Mouse (Mus musculus) E14TG2a.4 (cell line): ENCODE data around the gene Rexo4.
A peak's percentile ranks its signal among the peaks of the same experiment; 100 is the strongest.

Source experiments
- H3K27me3 ChIP-seq: 2 replicates; pipeline ENCODE4 v1.6.1; 2014; ENCODE audit warnings: low read length, control low read depth; ENCODE audit not compliant: insufficient read depth
- H3K36me3 ChIP-seq: 2 replicates; pipeline ENCODE4 v1.6.1; 2014; ENCODE audit warnings: low read length, control low read depth; ENCODE audit not compliant: insufficient read depth
- H3K4me1 ChIP-seq: replicated peaks from 2 replicates; pipeline ENCODE4 v1.6.1; 2014; ENCODE audit warnings: low read depth, low read length, control low read depth
- H3K4me3 ChIP-seq: replicated peaks from 2 replicates; pipeline ENCODE4 v1.5.1; 2014; ENCODE audit warnings: mild to moderate bottlenecking, low read length
- H3K9me3 ChIP-seq: 2 replicates; pipeline ENCODE4 v1.6.1; 2014; ENCODE audit warnings: low read length, control low read depth
- CTCF ChIP-seq: conservative IDR thresholded peaks from 2 replicates; pipeline ENCODE4 v1.5.1; 2014; ENCODE audit warnings: low read length
- NANOG ChIP-seq: IDR thresholded peaks from 2 replicates; pipeline ENCODE4 v1.6.1; 2014; ENCODE audit warnings: borderline replicate concordance, low read length, mixed read lengths
- POU5F1 ChIP-seq: IDR thresholded peaks from 2 replicates; pipeline ENCODE4 v1.6.1; 2014; ENCODE audit warnings: low read length, borderline replicate concordance

Rexo4 gene

GRCm38 (mm10) chr2:26916738-26917137 is 47.4 kb downstream of the Rexo4 start:
- TF ChIP-seq CTCF (no peak), POU5F1 (no peak), NANOG (no peak)
- Histone ChIP-seq H3K4me1 (peaks cover 68% of the 10 kb centered on the region), H3K4me3 (peak overlapping the region; percentile 92), H3K27me3 (no peaks in the 10 kb centered on the region), H3K36me3 (peaks cover 83% of the 10 kb centered on the region), H3K9me3 (peaks cover 35% of the 10 kb centered on the region)

- H3K36me3 ChIP-seq = peaks cover 83% of the 10 kb centered on the region
- H3K9me3 ChIP-seq = peaks cover 41% of the 10 kb centered on the region
- peak within 1 kb of the TSS; percentile 92 for H3K4me3 ChIP-seq
- no peaks in the 10 kb centered on the region for H3K27me3 ChIP-seq
- TF ChIP-seq NANOG = no peak
- TF ChIP-seq POU5F1 = no peak
- TF ChIP-seq CTCF = no peak
- H3K4me1 ChIP-seq = peaks cover 66% of the 10 kb centered on the region
Observed at GRCm38 (mm10) chr2:26915927-26916728, 48.1 kb downstream of the Rexo4 start, which contains the start of the genes Surf2 and Surf1. Gene Surf2 (plus strand): TSS chr2:26916367. Gene Surf1 (minus strand): TSS chr2:26916530.

- H3K36me3 ChIP-seq = peaks cover 69% of the 10 kb centered on the region
Observed at GRCm38 (mm10) chr2:26914148-26914941, 49.8 kb downstream of the Rexo4 start.

DNA sequence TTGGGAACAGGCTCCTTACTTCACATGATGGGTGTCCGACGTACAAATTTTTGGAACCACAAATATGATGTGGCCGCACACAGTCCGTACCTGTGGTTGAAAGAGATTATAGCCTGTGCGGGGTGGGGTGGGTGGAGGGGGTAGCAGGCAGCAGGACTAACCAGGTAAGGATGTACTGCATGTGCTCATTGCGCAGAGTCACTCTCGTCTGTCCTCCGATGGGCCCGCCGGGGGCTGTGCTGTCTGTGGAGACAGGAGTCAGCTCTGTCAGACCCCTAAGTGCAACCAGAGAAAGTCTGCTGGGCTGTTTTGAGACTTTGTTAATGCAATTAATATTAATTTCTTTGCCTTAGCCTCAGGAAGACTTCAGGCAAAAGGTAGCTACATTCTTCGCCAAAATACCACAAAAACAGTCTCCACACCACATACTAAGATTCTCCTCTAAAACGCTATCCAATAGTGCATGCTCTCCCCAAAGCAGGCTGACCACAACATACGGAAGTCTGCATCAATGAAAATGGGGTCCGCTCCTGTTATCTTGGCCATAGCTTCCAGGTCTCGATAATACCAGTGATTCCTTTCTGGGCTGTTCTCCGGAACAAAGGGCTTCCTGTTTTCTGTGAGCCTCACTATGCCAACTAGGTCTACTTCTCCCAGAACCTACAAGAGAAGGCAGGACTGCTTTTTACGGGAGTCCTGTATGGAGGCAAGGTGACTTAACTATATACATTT is 50.6 kb downstream of the Rexo4 start:
- no peaks in the 10 kb centered on the region for H3K27me3 ChIP-seq
- TF ChIP-seq NANOG (no peak), POU5F1 (no peak), CTCF (no peak)
- H3K36me3 ChIP-seq = peaks cover 67% of the 10 kb centered on the region
- H3K9me3 ChIP-seq = peaks cover 41% of the 10 kb centered on the region
- peaks cover 63% of the 10 kb centered on the region for H3K4me1 ChIP-seq
- H3K4me3 ChIP-seq = peak overlapping the region; percentile 99

More at GRCm38 (mm10) chr2:26914148-26914941, 49.8 kb downstream of the Rexo4 start:
- no peaks in the 10 kb centered on the region for H3K27me3 ChIP-seq
- H3K9me3 ChIP-seq = peaks cover 41% of the 10 kb centered on the region
- H3K4me1 ChIP-seq = peaks cover 62% of the 10 kb centered on the region
- TF ChIP-seq NANOG (no peak), CTCF (no peak), POU5F1 (no peak)
- peak overlapping the region; percentile 99 for H3K4me3 ChIP-seq

GRCm38 (mm10) chr2:26912253-26912770 is 51.9 kb downstream of the Rexo4 start:
- Histone ChIP-seq H3K4me1 (peaks cover 63% of the 10 kb centered on the region), H3K4me3 (peak overlapping the region; percentile 99), H3K27me3 (no peaks in the 10 kb centered on the region), H3K36me3 (peaks cover 67% of the 10 kb centered on the region), H3K9me3 (peaks cover 41% of the 10 kb centered on the region)
- TF ChIP-seq NANOG = no peak
- no peak for TF ChIP-seq CTCF
- TF ChIP-seq POU5F1 = no peak

DNA sequence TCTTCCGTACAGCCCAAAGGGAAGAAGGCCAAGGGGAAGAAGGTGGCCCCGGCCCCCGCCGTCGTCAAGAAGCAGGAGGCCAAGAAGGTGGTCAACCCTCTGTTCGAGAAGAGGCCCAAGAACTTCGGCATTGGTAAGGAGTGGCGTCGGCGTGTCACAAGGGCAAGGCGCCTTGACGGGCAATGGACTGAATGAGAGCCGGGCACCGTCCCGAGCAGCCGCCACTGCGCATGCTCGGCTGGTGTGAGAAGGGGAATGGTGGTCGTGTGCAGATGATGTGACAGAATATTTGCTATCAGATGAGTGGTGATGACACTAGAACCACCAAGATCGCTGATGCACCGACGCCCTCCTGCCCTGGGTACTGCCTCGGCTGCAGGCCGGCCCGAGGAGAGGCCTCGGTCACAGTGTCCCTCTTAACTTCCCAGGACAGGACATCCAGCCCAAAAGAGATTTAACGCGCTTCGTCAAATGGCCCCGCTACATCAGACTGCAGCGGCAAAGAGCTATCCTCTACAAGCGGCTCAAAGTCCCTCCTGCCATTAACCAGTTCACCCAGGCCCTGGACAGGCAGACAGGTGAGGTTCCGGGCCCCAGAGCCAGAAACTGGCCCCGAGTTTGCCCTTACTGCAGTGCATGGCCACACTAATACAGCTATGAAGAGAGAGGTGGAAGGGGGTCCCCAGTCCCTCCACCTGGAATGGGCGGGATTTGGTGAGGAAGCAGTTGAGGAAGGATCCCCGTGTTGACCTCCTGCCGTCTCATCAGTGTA is 53.0 kb downstream of the Rexo4 start:
- Histone ChIP-seq H3K27me3 (no peaks in the 10 kb centered on the region), H3K4me1 (peaks cover 58% of the 10 kb centered on the region), H3K4me3 (peak overlapping the region; percentile 99), H3K36me3 (peaks cover 72% of the 10 kb centered on the region), H3K9me3 (peaks cover 41% of the 10 kb centered on the region)
- no peak for TF ChIP-seq NANOG
- TF ChIP-seq CTCF = no peak
- TF ChIP-seq POU5F1 = no peak

- peaks cover 52% of the 10 kb centered on the region for H3K4me1 ChIP-seq
- peak within 1 kb of the TSS; percentile 99 for H3K4me3 ChIP-seq
- peaks cover 80% of the 10 kb centered on the region for H3K36me3 ChIP-seq
- TF ChIP-seq NANOG (no peak), CTCF (no peak), POU5F1 (no peak)
- peaks cover 39% of the 10 kb centered on the region for H3K9me3 ChIP-seq
- H3K27me3 ChIP-seq = no peaks in the 10 kb centered on the region
Observed at GRCm38 (mm10) chr2:26910124-26910993, 53.8 kb downstream of the Rexo4 start, which contains the start of the genes Med22 and Rpl7a. Gene Med22 (minus strand): TSS chr2:26910677. Gene Rpl7a (plus strand): TSS chr2:26910764.
